Mouse (Mus musculus): ENCODE results near the gene Rab12.

Gene Rab12

GRCm38 (mm10) chr17:66502865-66503264, 16.7 kb downstream of the Rab12 start:
- DNase-seq (ENCODE audit: low spot score) = no peak

DNA sequence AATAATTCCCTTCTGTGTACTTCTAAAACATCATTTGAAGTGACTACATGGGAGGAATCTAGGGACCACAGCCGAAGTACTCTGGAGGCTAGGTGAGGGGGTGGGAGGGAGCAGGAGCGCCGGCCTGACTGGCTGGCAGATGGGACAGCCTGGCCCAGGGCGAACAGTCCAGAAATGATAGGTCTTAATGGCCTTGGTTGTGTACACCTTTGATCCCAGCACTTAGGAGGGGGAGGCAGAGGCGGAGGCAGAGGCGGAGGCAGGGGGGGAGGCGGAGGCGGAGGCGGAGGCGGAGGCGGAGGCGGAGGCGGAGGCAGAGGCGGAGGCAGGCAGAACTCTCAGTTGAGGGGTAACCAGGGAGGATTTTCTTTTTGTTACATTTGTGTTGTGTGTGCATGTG, 20.9 kb downstream of the Rab12 start:
- no peak for DNase-seq (ENCODE audit: low spot score)

GRCm38 (mm10) chr17:66496589-66496988, 22.9 kb downstream of the Rab12 start:
- DNase-seq (ENCODE audit: low spot score) = no peak

- DNase-seq (ENCODE audit: low spot score) = peak; percentile 84
Observed at GRCm38 (mm10) chr17:66490022-66490601, 29.4 kb downstream of the Rab12 start.

DNA sequence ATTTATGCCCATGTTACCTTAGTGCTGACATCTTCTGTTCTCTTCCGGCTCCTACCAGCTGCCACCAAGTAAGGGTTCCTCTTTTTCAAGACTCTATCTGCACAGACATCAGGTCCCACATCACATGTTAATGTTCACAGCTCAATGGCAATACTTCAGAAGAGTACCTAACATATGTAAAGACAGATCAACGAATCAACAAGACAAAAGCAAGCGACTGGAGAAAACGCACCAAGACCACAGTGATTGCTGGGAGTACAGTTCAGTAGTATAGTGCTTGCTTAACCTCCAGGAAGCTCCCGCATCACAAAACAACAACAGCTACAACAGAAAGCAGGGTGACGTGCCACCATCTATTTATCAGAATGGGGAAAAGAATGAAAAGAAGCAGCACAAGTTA, 33.0 kb downstream of the Rab12 start:
- no peak for DNase-seq (ENCODE audit: low spot score)

GRCm38 (mm10) chr17:66485742-66486141, 33.8 kb downstream of the Rab12 start:
- peak; percentile 88 for DNase-seq (ENCODE audit: low spot score)

DNA sequence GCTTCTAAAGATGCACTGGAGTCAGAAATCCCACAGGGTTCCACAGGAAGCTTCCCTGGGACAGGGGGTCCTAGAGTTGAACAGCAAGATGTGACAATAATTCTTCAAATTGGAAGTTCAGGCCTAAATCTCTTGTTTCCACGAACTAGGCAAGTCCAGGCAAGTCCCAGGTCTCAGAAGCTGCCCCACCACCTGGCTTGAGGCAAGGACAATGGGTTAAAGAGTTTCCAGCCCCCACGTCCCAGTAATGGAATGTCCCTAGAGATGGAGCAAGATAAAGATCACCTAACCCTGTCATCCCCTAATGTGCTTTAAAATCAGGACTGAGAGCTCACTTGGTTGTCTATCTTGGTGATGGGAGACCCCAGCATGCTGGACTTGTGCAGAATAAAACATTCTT, 34.6 kb downstream of the Rab12 start:
- DNase-seq (ENCODE audit: low spot score) = no peak

GRCm38 (mm10) chr17:66483651-66484454, 35.7 kb downstream of the Rab12 start:
- no peak for DNase-seq (ENCODE audit: low spot score)

GRCm38 (mm10) chr17:66481295-66481694, 38.2 kb downstream of the Rab12 start:
- DNase-seq (ENCODE audit: low spot score) = no peak

GRCm38 (mm10) chr17:66480491-66481278, 38.8 kb downstream of the Rab12 start:
- DNase-seq (ENCODE audit: low spot score) = no peak

DNA sequence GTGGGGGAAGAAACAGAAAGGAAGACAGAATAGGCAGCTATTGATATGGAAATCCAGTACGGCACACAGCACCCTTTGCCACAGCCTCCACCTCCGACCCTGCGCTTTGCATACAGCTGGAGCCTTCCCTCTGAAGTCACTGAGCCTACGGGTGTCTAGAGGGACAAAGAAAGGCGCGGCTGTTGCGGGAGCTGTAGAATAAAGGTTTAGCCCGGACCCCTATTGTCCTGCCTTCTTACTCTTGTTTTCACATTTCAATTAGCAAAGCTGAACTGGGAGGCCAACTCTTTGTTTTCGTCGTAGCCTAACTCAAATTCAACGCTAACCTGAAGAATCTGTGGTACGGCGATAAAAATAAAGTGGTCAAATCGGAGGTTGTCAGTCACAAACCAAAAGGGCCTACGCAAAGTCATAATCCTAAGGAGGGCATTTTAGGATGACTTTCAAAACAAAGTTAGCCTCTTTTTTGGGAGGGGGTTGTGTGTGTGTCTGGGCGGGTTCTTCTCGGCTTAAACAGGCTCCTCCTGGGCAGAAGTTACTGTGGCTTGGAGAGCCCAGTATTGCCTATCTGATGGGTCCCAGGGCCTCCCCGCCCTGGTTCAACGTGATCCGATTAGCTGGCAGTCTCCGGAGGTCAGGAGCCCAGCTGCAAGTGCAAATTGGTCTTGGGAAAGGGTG, 39.6 kb downstream of the Rab12 start:
- DNase-seq (ENCODE audit: low spot score) = peak; percentile 87

- peak; percentile 76 for DNase-seq (ENCODE audit: low spot score)
Observed at GRCm38 (mm10) chr17:66479311-66479710, 40.2 kb downstream of the Rab12 start.

- DNase-seq (ENCODE audit: low spot score) = no peak
Observed at GRCm38 (mm10) chr17:66473205-66473604, 46.3 kb downstream of the Rab12 start.

DNA sequence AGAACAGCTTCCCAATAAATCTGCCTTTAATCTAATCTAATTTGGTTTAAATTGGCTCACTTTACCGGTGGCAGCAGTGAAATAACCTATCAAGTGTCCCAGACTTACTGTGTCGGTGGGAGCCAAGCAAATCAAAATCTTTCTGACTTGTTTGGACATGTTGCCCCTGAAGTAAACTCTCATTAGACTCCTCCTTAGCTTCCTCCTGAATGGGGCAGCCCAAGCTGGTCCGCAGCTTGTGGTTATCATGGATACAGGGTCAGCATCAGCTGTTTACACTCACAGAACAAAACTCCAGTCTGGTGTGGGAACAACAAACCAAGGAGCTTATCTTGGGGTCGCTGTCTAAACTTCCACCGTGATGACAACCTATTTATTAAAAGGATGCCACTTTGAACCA, 47.8 kb downstream of the Rab12 start:
- no peak for DNase-seq (ENCODE audit: low spot score)

DNA sequence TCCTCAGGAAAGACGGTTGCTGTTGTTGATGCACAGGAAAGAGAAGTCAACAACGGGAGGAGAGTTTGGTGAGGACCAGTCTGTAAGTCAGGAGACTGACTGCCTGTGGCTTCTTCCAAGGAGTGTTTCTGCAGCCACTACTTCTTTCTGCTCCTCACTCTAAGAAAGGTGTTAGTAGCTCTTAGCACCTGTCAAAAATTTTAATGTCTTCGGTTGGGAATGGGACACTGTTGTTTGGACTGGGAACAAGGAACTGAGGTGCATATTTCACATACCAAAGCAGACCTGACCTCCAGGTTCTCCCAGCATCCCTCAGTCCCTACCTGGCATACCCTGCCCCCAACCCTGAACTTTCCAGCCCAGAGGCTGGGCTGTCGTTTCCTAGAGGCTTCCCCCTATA, 48.3 kb downstream of the Rab12 start:
- no peak for DNase-seq (ENCODE audit: low spot score)

GRCm38 (mm10) chr17:66470020-66470419, 49.5 kb downstream of the Rab12 start:
- no peak for DNase-seq (ENCODE audit: low spot score)

DNA sequence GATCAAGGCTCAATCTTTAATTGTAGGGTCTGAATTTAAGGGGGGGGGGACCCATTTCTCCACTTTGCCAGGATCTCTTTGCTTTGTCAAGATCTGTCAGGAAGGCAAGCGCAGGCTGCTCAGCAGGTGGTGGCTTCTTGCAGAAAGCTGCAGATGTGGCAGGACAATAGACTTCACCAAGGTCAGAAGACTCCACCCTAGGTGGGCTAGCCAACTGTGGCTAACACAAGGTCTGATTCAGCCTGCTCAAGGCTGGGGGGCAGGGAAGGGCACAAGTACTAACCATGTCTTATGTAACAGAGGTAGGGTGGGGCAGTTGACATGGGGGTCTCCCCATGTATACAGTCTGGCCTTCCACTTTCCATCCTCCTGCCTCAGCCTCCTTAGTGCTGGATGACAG, 62.3 kb downstream of the Rab12 start:
- DNase-seq (ENCODE audit: low spot score) = no peak

GRCm38 (mm10) chr17:66451143-66451542, 68.4 kb downstream of the Rab12 start:
- peak; percentile 97 for DNase-seq (ENCODE audit: low spot score)

DNA sequence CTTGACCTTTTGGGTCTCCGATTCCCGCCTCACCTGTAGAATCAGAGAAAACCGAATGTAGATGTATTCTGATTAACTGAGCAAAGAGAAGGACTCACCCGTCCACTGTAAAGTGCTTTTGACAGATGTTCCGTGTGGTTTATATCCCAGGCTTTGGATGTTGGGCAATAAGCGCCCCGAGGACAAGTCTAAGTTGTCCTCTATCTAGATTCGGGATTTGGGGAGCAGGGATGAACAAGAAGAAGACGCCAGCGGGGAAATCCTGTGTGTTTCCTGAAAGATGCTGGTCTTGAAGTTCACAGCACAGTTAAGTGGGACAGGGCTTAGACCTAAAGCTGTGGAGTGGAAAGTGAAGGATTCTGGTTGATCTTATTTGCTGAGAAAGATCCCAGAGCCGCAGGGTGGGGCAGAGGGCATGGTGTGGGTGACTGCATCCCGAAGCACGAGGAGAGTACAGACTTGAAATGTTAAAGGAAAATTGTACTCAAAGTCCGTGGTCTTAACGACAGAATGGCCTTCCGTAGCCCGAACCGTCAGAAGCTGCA, 68.9 kb downstream of the Rab12 start:
- DNase-seq (ENCODE audit: low spot score) = peak; percentile 16

- DNase-seq (ENCODE audit: low spot score) = peak; percentile 88
Observed at GRCm38 (mm10) chr17:66449460-66450341, 69.8 kb downstream of the Rab12 start, which contains the start of gene Mtcl1. TSS of gene Mtcl1 (minus strand) at chr17:66449750.

Measured in embryo, embryonic 10 days (tissue).